Mouse (Mus musculus) cortical plate, adult 2 months (tissue): ENCODE measurements around the gene Gabrg3. TPM values are rescaled to one million over a fixed set of nuclear protein-coding genes. Genes with fewer than 3 reads are reported as not detected.
A peak's percentile ranks its signal among the peaks of the same experiment; 100 is the strongest.

Source experiments
- H3K27ac ChIP-seq: fragments of 200-500 bp; 2 replicates; pipeline ENCODE4 v1.5.1; 2012; ENCODE audit warnings: low read length, control low read depth, inconsistent platforms; ENCODE audit not compliant: insufficient read depth
- H3K4me1 ChIP-seq: fragments of 200-500 bp; 2 replicates; pipeline ENCODE4 v1.6.1; 2011; ENCODE audit warnings: low read length; ENCODE audit not compliant: control insufficient read depth, insufficient read depth
- H3K4me3 ChIP-seq: fragments of 200-500 bp; 2 replicates; pipeline ENCODE4 v1.5.1; 2011; ENCODE audit warnings: mild to moderate bottlenecking, low read length, control low read depth; ENCODE audit not compliant: insufficient read depth
- CTCF ChIP-seq: fragments of 200-500 bp; IDR thresholded peaks from 2 replicates; pipeline ENCODE4 v1.5.1; 2011; ENCODE audit warnings: mild to moderate bottlenecking, control low read depth, low read length; ENCODE audit not compliant: insufficient read depth; ENCODE audit errors: extremely low read depth
- POLR2A ChIP-seq: fragments of 200-500 bp; IDR thresholded peaks from 2 replicates; pipeline ENCODE4 v1.6.1; 2011; ENCODE audit warnings: mild to moderate bottlenecking, low read length, control low read depth; ENCODE audit not compliant: insufficient read depth; ENCODE audit errors: extremely low read depth
- polyA plus RNA-seq: library from polyadenylated mRNA; depleted of rRNA; stranded (reverse); fragments of >200 nt; gene quantifications from 2 replicates; pipeline ENCODE4 v1.2.3, GENCODE M21; 2012

Gabrg3 gene
- polyA plus RNA-seq, 1 experiment: 11.8 TPM

GRCm38 (mm10) chr7:57132471-57132870 lies 254.5 kb downstream of the Gabrg3 start:
- no peak overlapping the region for H3K27ac ChIP-seq
- TF ChIP-seq POLR2A (no peak), CTCF (no peak)
- H3K4me1 ChIP-seq: peaks cover 2% of the 10 kb centered on the region; the same call in 1 of the 2 replicates
- H3K4me3 ChIP-seq: no peak overlapping the region

GRCm38 (mm10) chr7:57100065-57100464 lies 286.9 kb downstream of the Gabrg3 start:
- Histone ChIP-seq H3K4me3 (no peak overlapping the region), H3K4me1 (no peaks in the 10 kb centered on the region), H3K27ac (no peak overlapping the region)
- TF ChIP-seq POLR2A (no peak), CTCF (no peak)

GRCm38 (mm10) chr7:57082071-57082470 lies 304.9 kb downstream of the Gabrg3 start:
- Histone ChIP-seq H3K4me3 (no peak overlapping the region), H3K4me1 (no peaks in the 10 kb centered on the region), H3K27ac (no peak overlapping the region)
- TF ChIP-seq POLR2A: no peak
- no peak for TF ChIP-seq CTCF

- H3K4me1 ChIP-seq: peaks cover 2% of the 10 kb centered on the region; the same call in 1 of the 2 replicates
- H3K27ac ChIP-seq: no peak overlapping the region
- no peak overlapping the region for H3K4me3 ChIP-seq
- TF ChIP-seq CTCF (no peak), POLR2A (no peak)
Measured at GRCm38 (mm10) chr7:57071435-57072160, 315.4 kb downstream of the Gabrg3 start.

- Histone ChIP-seq H3K4me1 (peaks cover 4% of the 10 kb centered on the region; the same call in 1 of the 2 replicates), H3K4me3 (no peak overlapping the region), H3K27ac (peak overlapping the region; percentile 65; the same call in 1 of the 2 replicates)
- TF ChIP-seq POLR2A (no peak), CTCF (no peak)
Measured at GRCm38 (mm10) chr7:57065398-57065797, 321.6 kb downstream of the Gabrg3 start.

GRCm38 (mm10) chr7:57050906-57051635 lies 335.9 kb downstream of the Gabrg3 start:
- no peak overlapping the region for H3K27ac ChIP-seq

GRCm38 (mm10) chr7:57037861-57038421 lies 349.0 kb downstream of the Gabrg3 start:
- TF ChIP-seq POLR2A: no peak
- TF ChIP-seq CTCF: no peak
- H3K4me3 ChIP-seq: no peak overlapping the region
- H3K27ac ChIP-seq: no peak overlapping the region
- H3K4me1 ChIP-seq: peaks cover 1% of the 10 kb centered on the region; the same call in 1 of the 2 replicates

More at GRCm38 (mm10) chr7:57050906-57051635, 335.9 kb downstream of the Gabrg3 start:
- Histone ChIP-seq H3K4me1 (no peaks in the 10 kb centered on the region; the same call in 1 of the 2 replicates), H3K4me3 (no peak overlapping the region)
- no peak for TF ChIP-seq CTCF
- no peak for TF ChIP-seq POLR2A

- Histone ChIP-seq H3K27ac (no peak overlapping the region), H3K4me1 (no peaks in the 10 kb centered on the region), H3K4me3 (no peak overlapping the region)
- no peak for TF ChIP-seq POLR2A
Measured at GRCm38 (mm10) chr7:57000585-57001261, 386.3 kb downstream of the Gabrg3 start.
